Mouse (Mus musculus) kidney, embryonic 14.5 days (tissue): ENCODE results near the gene Atp9a. TPM values are rescaled to one million over a fixed set of nuclear protein-coding genes. Genes with fewer than 3 reads are reported as not detected.

Experiments used
- ATAC-seq: fragments of 200-750 bp; cut with Nextera tagmentation; 2 replicates; pipeline ENCODE4 v1.8.0; 2017; ENCODE audit warnings: moderate number of reproducible peaks, mild to moderate bottlenecking, moderate TSS enrichment, moderate library complexity; ENCODE audit not compliant: low FRiP score, low TSS enrichment
- H3K27ac ChIP-seq: fragments of 300-500 bp; sonication (generic); 2 replicates; pipeline ENCODE4 v1.5.1; 2014; ENCODE audit warnings: low read depth, mild to moderate bottlenecking, low read length, moderate library complexity, mixed read lengths
- H3K27me3 ChIP-seq: fragments of 300-500 bp; sonication (generic); 2 replicates; pipeline ENCODE4 v1.6.1; 2014; ENCODE audit warnings: mild to moderate bottlenecking, low read length; ENCODE audit not compliant: control insufficient read depth, insufficient read depth
- H3K36me3 ChIP-seq: fragments of 300-500 bp; sonication (generic); 2 replicates; pipeline ENCODE4 v1.6.1; 2014; ENCODE audit warnings: low read length, mixed read lengths; ENCODE audit not compliant: control insufficient read depth, insufficient read depth
- H3K4me1 ChIP-seq: fragments of 300-500 bp; sonication (generic); 2 replicates; pipeline ENCODE4 v1.6.1; 2014; ENCODE audit warnings: low read length, mixed read lengths; ENCODE audit not compliant: control insufficient read depth, insufficient read depth
- H3K4me2 ChIP-seq: fragments of 300-500 bp; sonication (generic); replicated peaks from 2 replicates; pipeline ENCODE4 v1.6.1; 2014; ENCODE audit warnings: low read depth, mild to moderate bottlenecking, low read length
- H3K4me3 ChIP-seq: fragments of 300-500 bp; sonication (generic); 2 replicates; pipeline ENCODE4 v1.5.1; 2014; ENCODE audit warnings: mild to moderate bottlenecking, low read length
- H3K9ac ChIP-seq: fragments of 300-500 bp; sonication (generic); 2 replicates; pipeline ENCODE4 v1.6.1; 2014; ENCODE audit warnings: low read depth, mild to moderate bottlenecking, low read length, moderate library complexity
- H3K9me3 ChIP-seq: fragments of 300-500 bp; sonication (generic); 2 replicates; pipeline ENCODE4 v1.6.1; 2016; ENCODE audit warnings: low read length; ENCODE audit not compliant: control insufficient read depth
- WGBS: fragments of 180-500 bp; shearing (Covaris S2); extraction: QIAGEN DNeasy Blood & Tissue Kit; methylation state at CpG from one replicate; pipeline ENCODE4 v1.1.7; 2014; 5-methylcytosine and 5-hydroxymethylcytosine counted together
- polyA plus RNA-seq: library from polyadenylated mRNA; unstranded; fragments of >200 nt; fragmentation: Nextera tagmentation; extraction: Ambion mirVana; gene quantifications from 2 replicates; pipeline ENCODE4 v1.2.1, GENCODE M21; 2014

Gene Atp9a
- polyA plus RNA-seq, 1 experiment from 2014 or later: 8.0 TPM

DNA sequence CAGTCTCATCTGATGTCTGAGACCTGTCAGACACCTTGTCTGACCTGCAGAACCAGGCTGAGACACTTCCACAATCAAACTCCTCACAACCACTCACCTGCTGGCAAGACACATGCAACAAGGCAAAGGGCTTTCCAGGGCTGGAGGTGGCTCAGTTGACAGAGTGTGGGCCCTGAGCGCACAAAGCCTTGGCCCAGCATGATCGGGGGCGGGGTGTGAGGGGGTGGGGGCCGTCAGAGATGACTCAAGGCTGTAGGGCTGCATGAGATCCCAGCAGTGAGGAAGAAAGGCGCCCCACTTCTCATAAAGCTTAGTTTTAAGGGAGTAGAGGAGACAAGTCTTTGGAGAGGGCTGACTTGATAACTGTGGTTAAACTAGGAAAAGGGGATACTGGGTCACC lies 78.5 kb downstream of the Atp9a start:
- 79% methylated on average over 5 of the region's 5 CpGs for WGBS
- no peaks in the 10 kb centered on the region for H3K9me3 ChIP-seq

DNA sequence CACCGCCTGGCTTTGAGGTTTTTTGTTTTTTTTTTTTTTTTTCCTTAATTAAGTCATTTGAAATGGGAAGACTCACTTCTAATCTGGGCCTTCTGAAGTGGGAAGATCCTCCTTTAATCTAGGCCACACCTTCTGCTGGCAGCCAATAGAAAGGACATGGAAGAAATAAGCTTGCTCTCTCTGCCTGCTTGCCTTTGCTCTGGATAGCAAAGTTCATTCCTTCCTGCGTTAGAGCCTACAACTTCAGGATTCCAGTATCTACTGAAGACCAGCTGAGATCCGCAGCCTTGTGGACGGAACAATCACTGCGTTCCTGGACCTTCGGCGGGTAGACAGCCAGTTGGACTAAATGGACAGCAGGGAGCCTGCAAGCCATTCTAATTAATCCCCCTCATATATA lies 79.0 kb downstream of the Atp9a start:
- no peaks in the 10 kb centered on the region for H3K36me3 ChIP-seq
- no peaks in the 10 kb centered on the region for H3K9me3 ChIP-seq
- ATAC-seq: no peak
- H3K4me3 ChIP-seq: no peak overlapping the region
- 81% methylated on average over 7 of the region's 7 CpGs for WGBS
- H3K4me1 ChIP-seq: no peaks in the 10 kb centered on the region
- H3K27me3 ChIP-seq: no peaks in the 10 kb centered on the region
- H3K9ac ChIP-seq: no peak overlapping the region
- H3K27ac ChIP-seq: no peak overlapping the region
- H3K4me2 ChIP-seq: no peak overlapping the region

More for the DNA sequence above, 78.5 kb downstream of the Atp9a start:
- H3K36me3 ChIP-seq: no peaks in the 10 kb centered on the region
- no peaks in the 10 kb centered on the region for H3K27me3 ChIP-seq
- no peak overlapping the region for H3K27ac ChIP-seq
- no peaks in the 10 kb centered on the region for H3K4me1 ChIP-seq
- no peak overlapping the region for H3K4me2 ChIP-seq
- ATAC-seq: no peak
- H3K9ac ChIP-seq: no peak overlapping the region
- H3K4me3 ChIP-seq: no peak overlapping the region

DNA sequence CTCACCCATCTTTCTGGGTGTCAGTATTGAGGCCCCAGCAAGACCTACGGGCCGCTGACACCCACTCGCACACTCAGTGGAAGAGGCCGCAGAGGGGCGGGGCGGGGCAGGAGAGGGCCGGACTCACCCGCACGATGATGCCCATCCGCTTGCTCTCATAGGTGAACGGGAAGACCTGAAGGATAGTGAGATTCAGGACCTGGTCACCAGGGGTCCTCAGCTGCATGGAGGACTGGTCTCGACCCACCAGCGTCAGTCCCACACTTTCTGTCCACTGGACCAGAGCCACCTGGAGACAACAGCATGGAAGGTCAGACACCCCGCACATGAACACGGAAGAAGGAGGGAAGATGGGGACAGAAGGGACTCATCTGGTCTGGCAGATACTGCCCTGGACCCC lies 80.4 kb downstream of the Atp9a start:
- ATAC-seq: peak; percentile 38; the same call in 1 of the 2 replicates
- no peaks in the 10 kb centered on the region for H3K27me3 ChIP-seq
- 60% methylated on average over 15 of the region's 15 CpGs for WGBS
- H3K4me3 ChIP-seq: no peak overlapping the region
- H3K4me1 ChIP-seq: no peaks in the 10 kb centered on the region
- H3K9me3 ChIP-seq: no peaks in the 10 kb centered on the region
- H3K9ac ChIP-seq: no peak overlapping the region
- no peak overlapping the region for H3K4me2 ChIP-seq
- H3K36me3 ChIP-seq: no peaks in the 10 kb centered on the region
- no peak overlapping the region for H3K27ac ChIP-seq

DNA sequence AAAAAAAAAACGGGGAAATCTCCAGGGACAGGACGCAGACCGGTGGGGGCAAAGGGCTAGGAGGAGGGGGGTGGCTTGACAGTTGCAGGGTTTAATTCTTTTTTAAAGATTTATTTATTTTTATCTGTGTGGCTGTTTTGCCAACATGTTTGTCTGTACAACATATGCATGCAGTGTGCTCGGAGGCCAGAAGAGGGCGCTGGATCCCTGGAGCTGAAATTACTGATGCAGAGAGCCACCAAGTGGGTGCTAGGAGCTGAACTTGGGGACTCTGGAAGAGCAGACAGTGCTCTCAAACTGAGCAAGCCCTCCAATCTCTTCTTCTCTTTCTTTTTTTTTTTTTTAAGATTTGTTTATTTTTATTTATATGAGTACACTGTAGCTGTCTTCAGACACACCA lies 81.9 kb downstream of the Atp9a start:
- ATAC-seq: no peak
- no peaks in the 10 kb centered on the region for H3K9me3 ChIP-seq
- H3K36me3 ChIP-seq: no peaks in the 10 kb centered on the region
- no peak overlapping the region for H3K4me3 ChIP-seq
- H3K9ac ChIP-seq: no peak overlapping the region
- no peak overlapping the region for H3K4me2 ChIP-seq
- H3K4me1 ChIP-seq: no peaks in the 10 kb centered on the region
- H3K27ac ChIP-seq: no peak overlapping the region
- no peaks in the 10 kb centered on the region for H3K27me3 ChIP-seq
- 64% methylated on average over 5 of the region's 5 CpGs for WGBS

DNA sequence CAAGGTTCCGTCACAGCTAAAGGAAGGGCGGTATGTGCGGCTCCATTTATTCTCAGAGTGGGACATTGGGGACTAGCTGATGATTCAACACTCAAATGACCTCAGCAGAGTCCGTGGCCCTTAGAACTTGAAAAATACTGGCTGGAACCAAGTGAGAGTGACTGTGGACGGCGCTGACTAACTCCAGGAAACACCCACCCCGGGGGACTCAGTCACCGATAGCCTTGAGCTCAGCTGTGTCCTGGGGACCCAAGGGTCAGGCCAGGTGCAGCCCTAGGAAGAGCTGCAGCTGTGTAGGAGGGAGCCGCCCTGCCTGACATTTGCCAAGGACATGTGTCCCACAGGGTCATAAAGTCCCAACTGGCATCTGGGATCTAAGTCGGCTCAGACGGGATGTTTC lies 83.7 kb downstream of the Atp9a start:
- Histone ChIP-seq H3K27me3 (no peaks in the 10 kb centered on the region), H3K4me2 (no peak overlapping the region), H3K36me3 (no peaks in the 10 kb centered on the region), H3K9me3 (no peaks in the 10 kb centered on the region), H3K4me3 (no peak overlapping the region), H3K4me1 (no peaks in the 10 kb centered on the region), H3K9ac (no peak overlapping the region), H3K27ac (no peak overlapping the region)
- ATAC-seq: no peak
- WGBS: 63% methylated on average over 11 of the region's 11 CpGs

DNA sequence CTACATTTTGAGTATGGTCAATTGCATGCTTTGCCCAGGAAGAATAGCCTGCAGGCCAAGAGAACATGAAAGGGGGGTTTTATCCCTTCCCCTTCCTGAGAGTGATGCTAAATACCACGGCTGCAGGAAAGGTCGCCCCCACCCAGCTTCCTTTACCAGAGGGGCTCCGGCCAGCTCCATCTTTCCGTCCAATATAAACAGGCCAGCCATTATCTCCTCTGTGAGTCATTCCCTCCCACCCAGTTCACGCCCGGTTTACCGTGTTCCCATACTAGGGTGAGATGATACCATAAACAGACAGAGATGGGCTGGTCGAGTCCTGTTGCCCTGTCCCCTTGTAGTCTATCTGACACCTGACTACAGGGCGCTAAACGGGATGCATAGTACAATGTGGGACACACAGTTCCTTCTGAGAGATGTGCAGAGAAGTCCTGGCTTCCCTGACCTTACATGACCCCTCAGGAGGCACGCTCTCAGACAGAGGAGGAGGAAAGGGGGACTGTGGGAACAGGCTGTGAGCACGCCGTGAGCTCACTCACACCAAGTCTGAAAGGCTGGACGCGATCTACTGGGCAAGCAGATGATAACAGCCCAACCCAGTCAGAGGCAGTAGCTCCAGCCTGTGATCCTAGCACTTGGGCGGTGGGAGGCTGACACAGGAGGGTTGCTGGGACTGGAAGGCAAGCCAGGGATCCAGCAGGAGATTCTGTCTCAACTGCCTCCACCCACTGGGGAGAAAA lies 85.5 kb downstream of the Atp9a start:
- ATAC-seq: no peak
- WGBS: 44% methylated on average over 16 of the region's 16 CpGs
- no peaks in the 10 kb centered on the region for H3K4me1 ChIP-seq

DNA sequence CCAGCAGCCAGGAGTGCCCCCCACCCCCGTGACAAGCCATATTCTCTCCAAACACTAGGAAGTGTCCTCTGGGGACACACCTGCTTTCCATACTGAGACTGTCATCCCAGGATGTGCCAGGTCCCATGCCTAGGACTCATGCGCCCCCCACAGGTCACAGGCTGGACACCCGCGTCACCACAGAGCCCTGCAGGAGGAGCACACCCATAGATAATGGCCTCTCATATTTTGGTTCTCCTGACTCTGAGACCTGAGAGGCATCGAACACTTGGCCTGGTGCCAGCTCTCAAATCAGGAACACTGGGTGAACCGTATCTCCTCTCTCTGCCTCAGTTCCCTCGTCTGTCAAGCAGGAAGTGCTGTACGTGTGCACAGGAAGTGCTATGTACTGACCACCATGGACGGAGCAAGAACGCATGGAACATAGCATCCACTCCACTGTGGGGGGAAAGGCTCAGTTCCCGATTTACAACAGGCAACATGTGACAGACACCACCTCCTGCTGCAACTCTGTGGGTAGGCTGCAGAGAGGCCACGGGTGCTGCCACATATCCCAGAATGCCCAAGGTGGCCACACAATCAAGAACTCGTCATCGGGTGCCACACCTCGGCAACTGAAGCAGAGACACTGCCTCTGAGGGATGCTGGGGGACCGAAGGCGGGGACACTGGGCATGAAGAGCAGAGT lies 87.1 kb downstream of the Atp9a start:
- ATAC-seq: peak; percentile 23; the same call in 1 of the 2 replicates
- WGBS: 70% methylated on average over 17 of the region's 17 CpGs

More for the DNA sequence above, 85.5 kb downstream of the Atp9a start:
- no peak overlapping the region for H3K4me3 ChIP-seq
- no peak overlapping the region for H3K27ac ChIP-seq
- H3K27me3 ChIP-seq: no peaks in the 10 kb centered on the region
- no peaks in the 10 kb centered on the region for H3K36me3 ChIP-seq
- no peak overlapping the region for H3K4me2 ChIP-seq
- no peaks in the 10 kb centered on the region for H3K9me3 ChIP-seq
- H3K9ac ChIP-seq: no peak overlapping the region

DNA sequence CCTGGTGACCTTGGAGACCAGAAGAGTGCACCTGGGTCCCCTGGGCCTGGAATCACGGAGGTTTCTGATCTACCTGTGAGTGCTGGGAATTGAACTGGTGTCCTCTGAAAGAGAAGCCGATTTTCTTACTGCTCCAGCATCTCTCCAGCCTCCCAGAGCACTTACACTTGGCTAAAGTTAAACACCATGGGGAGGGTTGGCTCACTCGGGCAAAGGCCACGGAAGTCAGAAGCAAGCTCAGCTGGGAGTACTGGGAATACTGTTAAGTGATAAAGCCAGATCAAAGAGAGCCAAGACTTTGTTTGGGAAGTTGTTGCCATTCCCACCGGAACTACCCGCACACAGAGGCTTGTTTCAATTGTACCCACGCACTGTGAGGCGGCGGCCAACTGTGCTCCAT lies 87.7 kb downstream of the Atp9a start:
- ATAC-seq: no peak
- Histone ChIP-seq H3K4me3 (no peak overlapping the region), H3K9me3 (no peaks in the 10 kb centered on the region), H3K4me1 (no peaks in the 10 kb centered on the region), H3K4me2 (no peak overlapping the region), H3K36me3 (no peaks in the 10 kb centered on the region), H3K27ac (no peak overlapping the region), H3K27me3 (no peaks in the 10 kb centered on the region), H3K9ac (no peak overlapping the region)
- 39% methylated on average over 9 of the region's 9 CpGs for WGBS

More for the DNA sequence above, 87.1 kb downstream of the Atp9a start:
- Histone ChIP-seq H3K9ac (no peak overlapping the region), H3K4me3 (no peak overlapping the region), H3K4me2 (no peak overlapping the region), H3K36me3 (no peaks in the 10 kb centered on the region), H3K4me1 (no peaks in the 10 kb centered on the region), H3K27me3 (no peaks in the 10 kb centered on the region), H3K9me3 (no peaks in the 10 kb centered on the region), H3K27ac (no peak overlapping the region)

DNA sequence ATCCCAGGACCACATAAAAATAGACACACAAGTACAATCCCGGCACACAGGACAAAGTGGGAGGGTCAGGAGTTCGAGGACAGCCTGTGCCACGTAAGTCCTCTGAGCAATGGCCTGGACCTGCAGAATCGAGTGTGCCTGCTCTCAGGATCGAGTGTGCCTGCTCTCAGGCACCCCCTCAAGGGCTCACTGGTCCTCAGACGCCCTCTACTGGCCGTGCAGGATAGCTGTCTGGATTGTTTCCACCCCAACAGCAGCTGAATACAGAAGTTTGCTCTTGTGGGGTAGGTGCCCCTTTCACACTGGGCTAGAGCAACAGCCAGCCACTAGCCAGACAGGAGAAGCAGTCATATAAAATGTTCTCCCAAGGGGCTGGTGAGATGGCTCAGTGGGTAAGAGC lies 90.5 kb downstream of the Atp9a start:
- no peak overlapping the region for H3K9ac ChIP-seq
- H3K4me2 ChIP-seq: no peak overlapping the region
- H3K4me1 ChIP-seq: no peaks in the 10 kb centered on the region
- H3K36me3 ChIP-seq: no peaks in the 10 kb centered on the region; the same call in 1 of the 2 replicates
- no peaks in the 10 kb centered on the region for H3K27me3 ChIP-seq
- no peaks in the 10 kb centered on the region for H3K9me3 ChIP-seq
- no peak overlapping the region for H3K27ac ChIP-seq
- 46% methylated on average over 7 of the region's 7 CpGs for WGBS
- no peak for ATAC-seq
- H3K4me3 ChIP-seq: no peak overlapping the region
